Comparison of ENCODE assay signal across 8 mouse cellular contexts in genomic region chr3:58653907-58654306, GRCm38 (mm10). TPM values are rescaled to one million over a fixed set of nuclear protein-coding genes. Genes with fewer than 3 reads are reported as not detected.
DNase-seq lines count a peak whose midpoint lies in the region; ATAC-seq and TF ChIP-seq lines count a peak whose summit lies in the region.

No protein-coding gene starts in this region.

- 65% methylated on average over 5 of the region's 5 CpGs for WGBS in cerebellum, adult 2 months
- 64% methylated on average over 5 of the region's 5 CpGs for WGBS in kidney, embryonic 16.5 days
- 61% methylated on average over 5 of the region's 5 CpGs for WGBS in lung, postnatal 0 days

- H3K4me3 ChIP-seq in cerebellum, adult 2 months (replicated peaks; ENCODE audit: insufficient read depth, low read depth, low read length) = no peak overlapping the region
- H3K4me3 ChIP-seq in kidney, embryonic 16.5 days (ENCODE audit: low read length) = no peak overlapping the region
- no peak overlapping the region for H3K4me3 ChIP-seq in lung, postnatal 0 days (ENCODE audit: low read depth, low read length)

- peaks cover 5% of the 10 kb centered on the region for H3K4me1 ChIP-seq in cerebellum, adult 2 months (ENCODE audit: control insufficient read depth, insufficient read depth, low read length)
- H3K4me1 ChIP-seq in kidney, embryonic 16.5 days (ENCODE audit: insufficient read depth, low read length) = no peaks in the 10 kb centered on the region
- no peaks in the 10 kb centered on the region for H3K4me1 ChIP-seq in lung, postnatal 0 days (ENCODE audit: insufficient read depth, low read depth, low read length)

- H3K9me3 ChIP-seq in kidney, embryonic 16.5 days (ENCODE audit: low read length) = no peaks in the 10 kb centered on the region
- H3K9me3 ChIP-seq in lung, postnatal 0 days (ENCODE audit: low read length) = no peaks in the 10 kb centered on the region

- no peak for TF ChIP-seq EP300 in lung, postnatal 0 days (IDR thresholded peaks at IDR 0.05)

- no peak overlapping the region for H3K9ac ChIP-seq in kidney, embryonic 16.5 days (replicated peaks; ENCODE audit: low read length)
- H3K9ac ChIP-seq in lung, postnatal 0 days (replicated peaks; ENCODE audit: low read depth) = no peak overlapping the region

- no peak for TF ChIP-seq POLR2A in cerebellum, adult 2 months (IDR thresholded peaks at IDR 0.05; ENCODE audit: borderline replicate concordance, insufficient read depth, low read length)

- ATAC-seq in kidney, embryonic 16.5 days (ENCODE audit: low FRiP score, low TSS enrichment) = no peak
- no peak for ATAC-seq in lung, postnatal 0 days

- no peaks in the 10 kb centered on the region for H3K27me3 ChIP-seq in cerebellum, adult 2 months (ENCODE audit: control insufficient read depth, insufficient read depth, low read length)
- no peaks in the 10 kb centered on the region for H3K27me3 ChIP-seq in kidney, embryonic 16.5 days (ENCODE audit: insufficient read depth, low read length)
- H3K27me3 ChIP-seq in lung, postnatal 0 days (replicated peaks; ENCODE audit: insufficient read depth, low read length) = no peaks in the 10 kb centered on the region

- H3K36me3 ChIP-seq in kidney, embryonic 16.5 days (ENCODE audit: insufficient read depth, low read length) = no peaks in the 10 kb centered on the region
- H3K36me3 ChIP-seq in lung, postnatal 0 days (ENCODE audit: insufficient read depth, low read length) = no peaks in the 10 kb centered on the region

- no peak overlapping the region for H3K4me2 ChIP-seq in kidney, embryonic 16.5 days (replicated peaks; ENCODE audit: low read depth, low read length)
- H3K4me2 ChIP-seq in lung, postnatal 0 days (replicated peaks; ENCODE audit: low read depth, low read length) = no peak overlapping the region

- no peak overlapping the region for H3K27ac ChIP-seq in cerebellum, adult 2 months (ENCODE audit: insufficient read depth, low read length)
- H3K27ac ChIP-seq in kidney, embryonic 16.5 days (ENCODE audit: low read length) = no peak overlapping the region
- H3K27ac ChIP-seq in lung, postnatal 0 days (ENCODE audit: low read length) = no peak overlapping the region

- peak; percentile 33 for DNase-seq in cerebellum, adult 9-10 months
- no peak for DNase-seq in cerebellum, adult 2 months
- DNase-seq in kidney, postnatal 10 days = peak; percentile 60
- peak; percentile 34 for DNase-seq in MEL-GATA-1-ER (ENCODE audit: extremely low read depth, low read depth)
- peak; percentile 52 for DNase-seq in lung, postnatal 0 days (ENCODE audit: low spot score)
- DNase-seq in right cerebral cortex, postnatal 36 days (ENCODE audit: low spot score in 2 of 2) = no peak
- no peak for DNase-seq in left cerebral cortex, adult 18-20 months (ENCODE audit: low spot score in 2 of 2)

- TF ChIP-seq CTCF in cerebellum, adult 2 months (IDR thresholded peaks at IDR 0.05; ENCODE audit: borderline replicate concordance, insufficient read depth, low read depth, low read length) = no peak
- TF ChIP-seq CTCF in lung, postnatal 0 days (IDR thresholded peaks at IDR 0.05) = peak; percentile 52

RNA-seq across cellular contexts. Expression of gene Erich6, which starts 16.9 kb away (rescaled TPM):
- polyA plus RNA-seq in cerebellum, adult 2 months (2012; rRNA removed) = 1.9 and 2.2 TPM in 2 replicates
- not detected in 2 replicates for polyA plus RNA-seq in kidney, embryonic 16.5 days (2015; fragmentation: Nextera tagmentation; extraction: Ambion mirVana)
- polyA plus RNA-seq in lung, postnatal 0 days (2015; fragmentation: Nextera tagmentation; extraction: Ambion mirVana) = 0.06 TPM in 1 of 2 replicates, not detected in the other
- 1 to 10 TPM in 1 of 2 experiments, under 1 TPM in 1; 0.95 to 1.3 TPM for total RNA-seq in left cerebral cortex, adult 18-20 months (2021)

RNA-seq across cellular contexts. Expression of gene Siah2, which starts 38.3 kb away (rescaled TPM):
- polyA plus RNA-seq in cerebellum, adult 2 months (2012; rRNA removed) = 25.0 and 26.7 TPM in 2 replicates
- polyA plus RNA-seq in kidney, embryonic 16.5 days (2015; fragmentation: Nextera tagmentation; extraction: Ambion mirVana) = 3.7 and 3.9 TPM in 2 replicates
- 3.9 and 4.1 TPM in 2 replicates for polyA plus RNA-seq in lung, postnatal 0 days (2015; fragmentation: Nextera tagmentation; extraction: Ambion mirVana)
- total RNA-seq in left cerebral cortex, adult 18-20 months (2021) = 10 to 100 TPM; 21.4 to 22.4 TPM

Comparison
In these comparisons a context has a peak if more than half of its experiments do, and no peak if none do; other contexts are left out.
1. DNase-seq: peak in cerebellum, adult 9-10 months (single experiment), kidney, postnatal 10 days (single experiment), MEL-GATA-1-ER (single experiment) and lung, postnatal 0 days (single experiment); none in cerebellum, adult 2 months (0 of 2), right cerebral cortex, postnatal 36 days (0 of 2) and left cerebral cortex, adult 18-20 months (0 of 2).